Mouse (Mus musculus): ENCODE measurements at regions not wholly inside any gene's neighbourhood (a gene's known extent, or its start where the extent isn't known, plus 50 kb on each side); places are given as distances from the start of the nearest gene placed in this dataset.

DNA sequence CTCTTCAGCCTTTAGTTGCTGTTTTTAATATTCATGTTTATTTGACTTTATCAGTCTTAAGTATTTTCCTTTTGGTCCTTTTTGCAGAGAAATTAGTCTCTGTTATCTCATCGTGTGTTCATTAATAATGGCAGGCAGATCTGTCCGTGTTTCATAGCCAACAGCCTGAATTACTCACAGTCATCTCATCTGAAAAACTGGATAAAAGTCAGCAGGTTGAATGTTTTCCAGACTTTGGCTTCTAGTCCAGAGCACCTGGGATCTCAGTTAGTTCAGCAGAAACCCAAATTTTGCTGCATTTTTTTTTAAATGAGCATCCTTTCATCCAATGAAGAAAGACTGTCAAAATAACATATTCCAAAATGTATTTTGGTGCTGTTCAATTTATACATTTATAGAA is 224.3 kb downstream of the Btg1 start:
- Histone ChIP-seq H3K4me3 (replicated peaks; ENCODE audit: extremely low read depth, low read depth, low read length) (no peak overlapping the region), H3K4me1 (ENCODE audit: control insufficient read depth, insufficient read depth, low read length) (no peaks in the 10 kb centered on the region)
- TF ChIP-seq CTCF (IDR thresholded peaks at IDR 0.05; ENCODE audit: insufficient read depth, low read length), result no peak
- no peak for DNase-seq
- 62% methylated on average over 2 of the region's 2 CpGs for WGBS

GRCm38 (mm10) chr10:96841956-96842355 is 225.2 kb downstream of the Btg1 start:
- DNase-seq, result no peak
- Histone ChIP-seq H3K4me3 (replicated peaks; ENCODE audit: extremely low read depth, low read depth, low read length) (no peak overlapping the region), H3K4me1 (ENCODE audit: control insufficient read depth, insufficient read depth, low read length) (no peaks in the 10 kb centered on the region)
- TF ChIP-seq CTCF (IDR thresholded peaks at IDR 0.05; ENCODE audit: insufficient read depth, low read length) (no peak), POLR2A (IDR thresholded peaks at IDR 0.05; ENCODE audit: borderline replicate concordance, extremely low read depth, low read depth, low read length) (no peak)
- WGBS, result 97% methylated on average over 2 of the region's 2 CpGs

GRCm38 (mm10) chr10:96845906-96846305 is 229.1 kb downstream of the Btg1 start:
- DNase-seq, result no peak
- no peaks in the 10 kb centered on the region for H3K4me1 ChIP-seq (ENCODE audit: control insufficient read depth, insufficient read depth, low read length)
- 73% methylated on average over 4 of the region's 4 CpGs for WGBS
- TF ChIP-seq POLR2A (IDR thresholded peaks at IDR 0.05; ENCODE audit: borderline replicate concordance, extremely low read depth, low read depth, low read length), result no peak
- no peak overlapping the region for H3K4me3 ChIP-seq (replicated peaks; ENCODE audit: extremely low read depth, low read depth, low read length)

DNA sequence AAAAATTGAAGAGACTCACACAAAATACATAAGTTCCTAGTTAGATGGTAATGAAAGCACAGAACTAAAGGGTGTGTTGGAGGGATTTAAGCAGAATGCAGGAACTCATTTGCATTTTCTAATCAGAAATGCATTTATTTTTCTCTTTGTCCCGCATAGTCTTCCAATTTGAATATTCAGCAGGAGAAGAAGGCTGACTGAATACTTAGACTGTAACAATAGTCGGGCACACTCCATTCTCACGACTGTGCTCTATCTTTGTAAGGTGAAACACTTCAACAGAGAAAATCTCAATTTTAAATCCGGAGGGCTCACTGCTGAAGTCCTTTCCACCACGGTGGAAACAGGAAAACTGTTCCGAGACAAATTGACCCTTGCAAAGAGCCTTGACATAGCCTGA is 230.2 kb downstream of the Btg1 start:
- TF ChIP-seq POLR2A (IDR thresholded peaks at IDR 0.05; ENCODE audit: borderline replicate concordance, extremely low read depth, low read depth, low read length) (no peak), CTCF (IDR thresholded peaks at IDR 0.05; ENCODE audit: insufficient read depth, low read length) (no peak)

GRCm38 (mm10) chr10:96847433-96848165 is 230.8 kb downstream of the Btg1 start:
- TF ChIP-seq POLR2A (IDR thresholded peaks at IDR 0.05; ENCODE audit: borderline replicate concordance, extremely low read depth, low read depth, low read length) (no peak), CTCF (IDR thresholded peaks at IDR 0.05; ENCODE audit: insufficient read depth, low read length) (no peak)
- DNase-seq, result no peak
- no peak overlapping the region for H3K4me3 ChIP-seq (replicated peaks; ENCODE audit: extremely low read depth, low read depth, low read length)
- no peaks in the 10 kb centered on the region for H3K4me1 ChIP-seq (ENCODE audit: control insufficient read depth, insufficient read depth, low read length)
- WGBS, result 62% methylated on average over 5 of the region's 5 CpGs

More for the DNA sequence above, 230.2 kb downstream of the Btg1 start:
- Histone ChIP-seq H3K4me1 (ENCODE audit: control insufficient read depth, insufficient read depth, low read length) (no peaks in the 10 kb centered on the region), H3K4me3 (replicated peaks; ENCODE audit: extremely low read depth, low read depth, low read length) (no peak overlapping the region)
- WGBS, result 63% methylated on average over 6 of the region's 6 CpGs
- no peak for DNase-seq

- H3K4me1 ChIP-seq (ENCODE audit: control insufficient read depth, insufficient read depth, low read length), result no peaks in the 10 kb centered on the region
- no peak overlapping the region for H3K4me3 ChIP-seq (replicated peaks; ENCODE audit: extremely low read depth, low read depth, low read length)
- 79% methylated on average over 2 of the region's 2 CpGs for WGBS
- DNase-seq, result no peak
- TF ChIP-seq POLR2A (IDR thresholded peaks at IDR 0.05; ENCODE audit: borderline replicate concordance, extremely low read depth, low read depth, low read length) (no peak), CTCF (IDR thresholded peaks at IDR 0.05; ENCODE audit: insufficient read depth, low read length) (no peak)
These were observed 231.7 kb downstream of the Btg1 start for GRCm38 (mm10) chr10:96848496-96848895.

GRCm38 (mm10) chr10:96860366-96860765 is 243.6 kb downstream of the Btg1 start:
- Histone ChIP-seq H3K4me1 (ENCODE audit: control insufficient read depth, insufficient read depth, low read length) (no peaks in the 10 kb centered on the region), H3K4me3 (replicated peaks; ENCODE audit: extremely low read depth, low read depth, low read length) (no peak overlapping the region)
- DNase-seq, result no peak
- WGBS, result 52% methylated on average over 2 of the region's 2 CpGs
- no peak for TF ChIP-seq POLR2A (IDR thresholded peaks at IDR 0.05; ENCODE audit: borderline replicate concordance, extremely low read depth, low read depth, low read length)

DNA sequence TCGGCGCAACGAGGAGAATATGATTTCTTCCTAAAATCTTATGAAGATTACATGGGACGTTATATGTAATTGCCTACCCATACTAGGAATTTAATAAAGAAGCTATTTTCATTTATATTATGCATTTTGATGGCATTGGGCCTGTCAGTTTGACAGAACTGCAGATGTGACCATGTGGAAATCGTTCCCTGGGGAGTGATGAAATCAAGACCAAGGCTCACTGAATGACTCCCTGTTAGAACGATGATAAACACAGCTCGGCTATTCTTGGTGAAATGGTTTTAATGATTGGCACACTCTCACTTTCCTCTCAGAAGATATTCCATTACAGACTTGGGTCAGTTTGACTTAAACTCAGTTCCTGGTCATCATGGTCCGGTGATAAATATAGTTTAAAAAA is 246.4 kb downstream of the Btg1 start:
- WGBS, result 80% methylated on average over 8 of the region's 8 CpGs
- TF ChIP-seq POLR2A (IDR thresholded peaks at IDR 0.05; ENCODE audit: borderline replicate concordance, extremely low read depth, low read depth, low read length) (no peak), CTCF (IDR thresholded peaks at IDR 0.05; ENCODE audit: insufficient read depth, low read length) (no peak)
- H3K4me1 ChIP-seq (ENCODE audit: control insufficient read depth, insufficient read depth, low read length), result no peaks in the 10 kb centered on the region
- no peak for DNase-seq
- H3K4me3 ChIP-seq (replicated peaks; ENCODE audit: extremely low read depth, low read depth, low read length), result no peak overlapping the region

DNA sequence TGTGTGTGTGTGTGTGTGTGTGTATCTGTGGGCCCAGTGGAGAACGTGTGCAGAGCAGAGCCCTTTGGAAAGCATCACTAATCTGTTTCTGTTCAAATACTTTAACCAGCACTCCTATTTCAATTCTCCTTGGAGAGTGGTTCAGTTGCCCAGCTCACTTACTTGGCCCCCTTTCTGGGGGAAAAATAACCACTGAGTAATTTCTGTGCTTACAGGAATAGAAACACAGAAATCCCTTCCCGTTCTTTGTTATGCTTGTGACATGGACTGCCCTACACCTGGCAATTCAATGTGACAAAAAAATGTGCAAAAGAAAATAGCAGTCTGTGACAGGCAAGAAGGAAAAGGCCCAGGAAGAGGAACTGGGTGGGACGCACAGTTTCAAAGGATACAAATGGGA is 249.7 kb downstream of the Btg1 start:
- H3K4me3 ChIP-seq (replicated peaks; ENCODE audit: extremely low read depth, low read depth, low read length), result no peak overlapping the region
- WGBS, result 48% methylated on average over 3 of the region's 3 CpGs
- H3K4me1 ChIP-seq (ENCODE audit: control insufficient read depth, insufficient read depth, low read length), result no peaks in the 10 kb centered on the region
- no peak for TF ChIP-seq POLR2A (IDR thresholded peaks at IDR 0.05; ENCODE audit: borderline replicate concordance, extremely low read depth, low read depth, low read length)
- no peak for TF ChIP-seq CTCF (IDR thresholded peaks at IDR 0.05; ENCODE audit: insufficient read depth, low read length)
- DNase-seq, result no peak

DNA sequence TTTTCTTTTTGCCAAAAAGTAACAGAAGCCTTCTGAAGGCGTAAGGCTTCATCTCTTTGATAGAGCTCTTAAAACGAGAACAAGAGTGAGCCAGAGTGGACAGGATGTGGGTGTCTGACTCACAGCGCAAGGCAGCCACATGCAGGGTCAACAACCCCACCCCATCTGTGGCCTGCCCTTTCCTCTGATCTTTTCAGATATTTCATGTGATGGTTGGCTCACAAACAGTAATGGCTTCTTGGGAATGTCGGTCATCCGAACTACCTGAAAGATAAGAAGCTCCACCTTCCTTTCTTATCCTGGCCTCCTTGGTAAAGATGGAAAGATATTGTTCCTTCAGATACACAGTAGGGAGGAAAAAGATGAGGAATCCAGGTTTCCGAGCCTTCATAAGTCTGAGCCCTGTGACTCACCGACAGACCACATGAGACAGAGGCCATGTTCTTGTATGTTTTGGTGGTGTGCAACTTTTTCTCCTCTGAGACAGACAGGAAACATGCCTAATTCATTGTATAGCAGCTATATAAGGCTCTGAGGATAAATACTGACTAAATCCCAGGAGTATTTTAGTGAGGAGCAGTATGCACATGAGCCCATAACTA is 254.9 kb downstream of the Btg1 start:
- H3K4me3 ChIP-seq (replicated peaks; ENCODE audit: extremely low read depth, low read depth, low read length), result no peak overlapping the region
- TF ChIP-seq POLR2A (IDR thresholded peaks at IDR 0.05; ENCODE audit: borderline replicate concordance, extremely low read depth, low read depth, low read length) (no peak), CTCF (IDR thresholded peaks at IDR 0.05; ENCODE audit: insufficient read depth, low read length) (no peak)
- no peak for DNase-seq
- peaks cover 3% of the 10 kb centered on the region for H3K4me1 ChIP-seq (ENCODE audit: control insufficient read depth, insufficient read depth, low read length)
- WGBS, result 48% methylated on average over 7 of the region's 7 CpGs

Data from lung, adult 2 months (tissue).